Mouse (Mus musculus): ENCODE results near the gene Ust.

DNA sequence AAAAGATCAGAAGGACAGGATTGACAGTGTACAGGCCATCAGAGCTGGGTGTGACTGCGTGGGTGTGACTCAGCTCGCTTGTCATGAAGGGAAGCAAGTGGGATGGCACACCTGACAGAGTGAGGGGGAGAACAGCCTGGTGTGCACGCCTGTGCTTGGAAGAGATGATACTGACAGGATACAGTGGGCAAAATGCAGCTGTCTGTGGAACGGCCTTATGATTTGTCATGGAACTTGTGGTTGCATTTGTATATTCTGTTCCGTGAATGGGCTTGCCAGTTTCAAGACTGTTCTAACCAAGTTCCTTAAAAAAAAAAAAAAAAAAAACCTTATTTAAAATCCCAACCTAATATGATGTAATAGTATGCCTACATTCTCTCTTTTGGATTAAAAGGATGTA, 103.2 kb downstream of the Ust start:
- TF ChIP-seq CTCF (conservative IDR thresholded peaks at IDR 0.05; ENCODE audit: insufficient read depth, insufficient read length, low read depth, low read length) = no peak
- TF ChIP-seq POLR2A (IDR thresholded peaks at IDR 0.05; ENCODE audit: low read depth, low read length) = no peak
